Mouse (Mus musculus) bone marrow macrophage, adult 2 months (primary cell): ENCODE results near the gene Hnf1b.

ENCODE experiments used
- CTCF ChIP-seq: IDR thresholded peaks from 2 replicates; pipeline ENCODE4 v1.5.1; 2012; ENCODE audit warnings: low read depth, mild to moderate bottlenecking, low read length, moderate library complexity
- POLR2A ChIP-seq: IDR thresholded peaks from 2 replicates; pipeline ENCODE4 v1.6.1; 2012; ENCODE audit warnings: mild to moderate bottlenecking, low read depth, low read length, borderline replicate concordance

DNA sequence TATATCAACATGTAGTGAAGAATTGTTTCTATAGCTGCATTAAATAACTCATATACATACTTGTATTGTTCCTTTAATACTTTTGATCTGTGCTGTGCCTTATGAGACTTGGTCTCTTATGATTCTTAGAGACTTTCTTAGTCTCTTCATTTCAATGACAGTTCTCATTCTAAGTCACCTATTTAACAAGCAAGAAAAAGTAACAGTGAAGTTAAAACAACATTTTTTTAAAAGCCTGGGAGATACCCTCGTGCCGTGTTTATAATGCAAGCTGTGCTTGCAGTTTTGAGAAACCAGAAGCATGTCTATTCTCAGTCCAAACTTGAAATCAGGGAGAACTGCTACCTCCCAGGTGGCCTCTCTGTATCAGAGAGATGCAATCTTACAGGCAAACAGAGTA lies 4.8 kb downstream of the Hnf1b start:
- no peak for TF ChIP-seq POLR2A
- no peak for TF ChIP-seq CTCF
